Mouse (Mus musculus) liver, embryonic 11.5 days (tissue): Measurements from ENCODE around the gene Thada. TPM values are rescaled to one million over a fixed set of nuclear protein-coding genes. Genes with fewer than 3 reads are reported as not detected.

ENCODE experiments used
- ATAC-seq: fragments of 200-750 bp; cut with Nextera tagmentation; replicated peaks from 2 replicates; pipeline ENCODE4 v1.8.0; 2017; ENCODE audit warnings: moderate number of reproducible peaks, mild to moderate bottlenecking, moderate TSS enrichment, moderate library complexity; ENCODE audit not compliant: low FRiP score
- DNase-seq: peaks from one replicate; pipeline ENCODE4 v3.0.0-alpha.2; 2017; ENCODE audit warnings: low spot score
- H3K27ac ChIP-seq: fragments of 300-500 bp; sonication (generic); 2 replicates; pipeline ENCODE4 v1.5.1; 2014; ENCODE audit warnings: mild to moderate bottlenecking, low read depth, low read length, control low read depth
- H3K27me3 ChIP-seq: fragments of 300-500 bp; sonication (generic); replicated peaks from 2 replicates; pipeline ENCODE4 v1.6.1; 2014; ENCODE audit warnings: low read length, mixed read lengths; ENCODE audit not compliant: control insufficient read depth, insufficient read depth
- H3K36me3 ChIP-seq: fragments of 300-500 bp; sonication (generic); 2 replicates; pipeline ENCODE4 v1.6.1; 2014; ENCODE audit warnings: mild to moderate bottlenecking, low read length, moderate library complexity, mixed read lengths; ENCODE audit not compliant: control insufficient read depth, insufficient read depth
- H3K4me1 ChIP-seq: fragments of 300-500 bp; sonication (generic); replicated peaks from 2 replicates; pipeline ENCODE4 v1.6.1; 2014; ENCODE audit warnings: low read length, mixed read lengths; ENCODE audit not compliant: control insufficient read depth, insufficient read depth
- H3K4me2 ChIP-seq: fragments of 300-500 bp; sonication (generic); 2 replicates; pipeline ENCODE4 v1.6.1; 2014; ENCODE audit warnings: mild to moderate bottlenecking, control low read depth, moderate library complexity
- H3K4me3 ChIP-seq: fragments of 300-500 bp; sonication (generic); 2 replicates; pipeline ENCODE4 v1.5.1; 2014; ENCODE audit warnings: low read depth, low read length, control low read depth
- H3K9ac ChIP-seq: fragments of 300-500 bp; sonication (generic); 2 replicates; pipeline ENCODE4 v1.6.1; 2014; ENCODE audit warnings: low read depth, low read length, control low read depth
- H3K9me3 ChIP-seq: fragments of 300-500 bp; sonication (generic); 2 replicates; pipeline ENCODE4 v1.6.1; 2016; ENCODE audit warnings: low read length, inconsistent platforms, mixed read lengths; ENCODE audit not compliant: control insufficient read depth
- WGBS: fragments of 180-500 bp; shearing (Covaris S2); extraction: QIAGEN DNeasy Blood & Tissue Kit; methylation state at CpG from one replicate; pipeline ENCODE4 v1.1.7; 2014; 5-methylcytosine and 5-hydroxymethylcytosine counted together
- polyA plus RNA-seq: library from polyadenylated mRNA; unstranded; fragments of >200 nt; fragmentation: Nextera tagmentation; extraction: Ambion mirVana; gene quantifications from 2 replicates; pipeline ENCODE4 v1.2.1, GENCODE M21; 2014

The Thada gene
- polyA plus RNA-seq, 1 experiment from 2014 or later = 12.3 TPM

DNA sequence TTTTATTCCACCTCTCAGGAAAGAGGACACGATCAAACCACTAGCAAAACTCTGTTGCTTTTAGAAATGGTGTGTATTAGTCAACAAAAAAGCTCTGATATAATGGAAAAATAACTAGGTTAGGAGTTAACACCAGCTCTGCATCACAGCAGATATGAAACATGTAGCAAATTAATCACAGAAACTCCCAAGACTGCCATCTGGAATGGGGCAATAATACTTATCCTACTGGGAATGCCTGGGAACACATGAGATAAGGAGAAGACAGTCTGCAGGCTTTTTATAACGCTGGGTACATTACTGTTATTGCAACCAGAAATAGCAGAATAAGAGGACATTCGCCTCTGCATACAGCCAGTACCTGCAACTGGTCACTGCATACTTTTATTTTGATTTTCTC, 96.2 kb downstream of the Thada start:
- 74% methylated on average over 3 of the region's 3 CpGs for WGBS
- H3K36me3 ChIP-seq = no peaks in the 10 kb centered on the region; the same call in 1 of the 2 replicates
- no peak overlapping the region for H3K27ac ChIP-seq
- H3K9ac ChIP-seq = no peak overlapping the region
- no peaks in the 10 kb centered on the region for H3K27me3 ChIP-seq
- no peaks in the 10 kb centered on the region for H3K9me3 ChIP-seq
- H3K4me3 ChIP-seq = no peak overlapping the region
- ATAC-seq (no peak), DNase-seq (no peak)
- H3K4me1 ChIP-seq = no peaks in the 10 kb centered on the region; the same call in none of the 2 replicates
- no peak overlapping the region for H3K4me2 ChIP-seq

DNA sequence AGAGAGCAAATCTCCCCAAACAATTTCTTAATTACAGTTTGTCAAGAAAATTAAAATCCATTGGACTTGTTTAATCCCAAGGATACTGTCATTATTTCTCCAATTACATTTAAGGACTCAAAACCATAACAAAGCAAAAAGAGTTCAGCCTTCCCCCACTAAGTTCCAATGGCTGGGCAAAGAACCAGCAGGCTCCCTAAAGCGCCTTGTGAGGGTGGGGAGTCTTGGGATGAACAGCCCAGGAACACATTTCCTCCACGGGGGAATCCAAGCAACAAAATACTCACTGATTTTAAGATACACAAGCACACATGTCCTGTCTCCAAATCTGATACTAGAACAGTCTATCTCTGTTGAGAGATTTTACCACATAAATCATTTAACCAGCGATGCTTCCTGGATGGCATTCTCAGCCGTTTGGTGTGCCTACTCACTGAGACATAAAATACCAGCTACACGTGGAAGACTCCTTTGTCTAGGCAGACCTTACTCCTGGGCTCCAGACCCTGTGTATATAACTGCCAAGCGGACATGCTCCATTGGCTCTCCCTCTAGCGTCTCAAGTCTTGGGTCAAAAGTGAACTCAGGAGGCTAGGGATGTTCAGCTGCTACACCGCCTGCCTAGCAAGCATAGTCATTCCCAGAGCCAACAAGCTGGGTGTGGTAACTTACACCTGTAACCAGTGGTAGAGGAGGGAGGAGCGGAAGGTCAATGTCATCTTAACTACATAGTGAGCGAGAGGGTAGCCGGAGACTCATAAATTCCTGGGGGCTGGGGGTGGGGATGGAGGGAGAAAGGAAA, 97.6 kb downstream of the Thada start:
- H3K4me3 ChIP-seq = no peak overlapping the region
- no peak overlapping the region for H3K4me2 ChIP-seq
- no peak overlapping the region for H3K27ac ChIP-seq
- ATAC-seq = no peak
- H3K9me3 ChIP-seq = no peaks in the 10 kb centered on the region
- WGBS = 78% methylated on average over 11 of the region's 11 CpGs
- H3K27me3 ChIP-seq = no peaks in the 10 kb centered on the region
- H3K4me1 ChIP-seq = no peaks in the 10 kb centered on the region; the same call in none of the 2 replicates
- no peak for DNase-seq
- no peaks in the 10 kb centered on the region; the same call in 1 of the 2 replicates for H3K36me3 ChIP-seq
- no peak overlapping the region for H3K9ac ChIP-seq

DNA sequence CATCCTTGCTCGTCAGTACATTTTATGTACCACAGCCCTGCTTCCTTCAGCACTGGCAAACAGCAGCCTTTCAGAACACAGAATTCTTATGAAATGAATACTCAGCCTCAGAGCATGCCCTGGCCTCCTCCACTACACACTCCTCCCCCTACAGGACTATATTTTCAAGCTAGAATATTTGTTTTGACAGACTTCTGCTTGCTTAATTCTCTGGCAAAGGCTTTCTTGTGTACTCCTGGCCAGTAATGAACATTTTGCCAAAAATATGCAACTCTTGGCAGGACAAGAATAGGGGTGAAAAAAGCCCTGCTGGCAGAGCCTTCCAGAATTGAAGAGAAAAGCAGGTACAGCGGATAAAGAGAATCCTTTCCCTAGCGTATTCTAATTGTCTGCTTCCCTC, 98.3 kb downstream of the Thada start:
- no peak overlapping the region for H3K9ac ChIP-seq
- no peak overlapping the region for H3K27ac ChIP-seq
- no peak overlapping the region for H3K4me2 ChIP-seq
- 80% methylated on average over 3 of the region's 3 CpGs for whole genome bisulfite sequencing
- ATAC-seq (no peak), DNase-seq (no peak)
- no peak overlapping the region for H3K4me3 ChIP-seq
- H3K27me3 ChIP-seq = no peaks in the 10 kb centered on the region
- H3K9me3 ChIP-seq = no peaks in the 10 kb centered on the region
- H3K4me1 ChIP-seq = no peaks in the 10 kb centered on the region; the same call in none of the 2 replicates
- H3K36me3 ChIP-seq = no peaks in the 10 kb centered on the region; the same call in 1 of the 2 replicates

DNA sequence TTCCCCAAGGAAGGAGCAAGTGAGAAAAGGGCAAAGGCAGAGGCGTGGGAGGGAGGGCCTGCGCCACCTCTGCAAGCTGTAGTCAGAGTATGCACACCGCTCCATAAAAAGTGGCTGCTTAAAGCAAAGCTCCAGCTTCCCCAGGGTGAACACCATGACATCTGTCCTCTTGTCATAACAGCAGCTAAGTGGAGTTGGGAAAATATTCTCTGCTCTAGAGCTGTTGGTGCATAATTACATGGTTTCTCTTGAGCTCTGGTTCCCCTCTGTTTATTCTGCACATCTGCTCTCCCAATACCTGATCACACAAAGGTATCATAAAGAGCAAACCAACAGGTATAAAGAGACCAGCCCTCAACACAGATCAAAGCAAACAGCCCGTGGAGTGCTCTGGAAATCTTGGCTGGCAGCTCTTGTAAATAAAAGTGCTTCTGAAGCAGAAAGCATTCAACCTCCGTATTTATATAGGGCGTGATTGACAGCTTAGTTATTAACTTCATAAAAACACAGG, 100.2 kb downstream of the Thada start:
- Histone ChIP-seq H3K4me2 (no peak overlapping the region), H3K27me3 (no peaks in the 10 kb centered on the region), H3K4me3 (no peak overlapping the region), H3K9ac (no peak overlapping the region), H3K9me3 (no peaks in the 10 kb centered on the region), H3K36me3 (0 out of 2 replicates have a peak, but pooled peaks cover 2% of the 10 kb centered on the region), H3K27ac (no peak overlapping the region), H3K4me1 (no peaks in the 10 kb centered on the region; the same call in none of the 2 replicates)
- DNase-seq (no peak), ATAC-seq (no peak)
- 65% methylated on average over 6 of the region's 6 CpGs for WGBS

DNA sequence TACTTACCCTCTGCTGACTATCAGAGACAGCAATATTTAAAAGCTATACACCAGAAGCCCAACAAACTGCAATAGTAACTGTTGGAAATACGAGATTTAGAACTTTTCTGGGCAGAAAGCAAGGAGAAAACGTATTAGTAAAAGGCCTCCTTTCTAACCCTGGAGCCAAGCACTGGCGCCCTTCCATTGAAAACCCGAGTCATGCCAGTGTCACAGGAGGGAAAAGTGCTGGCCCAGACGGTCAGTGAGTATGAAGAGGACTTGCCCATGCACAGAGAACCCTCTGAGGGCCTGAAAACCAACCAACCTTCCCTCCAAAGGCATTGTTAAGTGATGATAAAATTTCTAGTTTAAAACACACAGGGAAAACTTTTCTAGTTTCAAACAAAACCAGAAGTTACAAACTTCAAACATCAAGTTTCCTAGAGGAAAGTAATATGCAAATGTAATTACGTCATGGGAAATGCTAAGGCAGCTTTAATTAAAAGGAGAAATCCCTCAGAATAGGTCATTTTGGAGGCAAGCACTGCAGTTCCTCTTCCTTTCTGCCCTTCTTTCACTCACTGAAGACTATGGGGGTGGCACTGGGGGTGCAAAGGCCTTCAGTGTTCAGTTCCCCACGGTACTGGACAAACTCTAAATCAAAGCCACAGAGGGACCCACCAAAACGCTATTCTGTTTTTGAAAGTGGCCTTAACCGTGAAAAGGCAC, 100.8 kb downstream of the Thada start:
- no peaks in the 10 kb centered on the region for H3K27me3 ChIP-seq
- no peaks in the 10 kb centered on the region; the same call in none of the 2 replicates for H3K4me1 ChIP-seq
- H3K4me2 ChIP-seq = no peak overlapping the region
- H3K9ac ChIP-seq = no peak overlapping the region
- no peaks in the 10 kb centered on the region for H3K9me3 ChIP-seq
- H3K27ac ChIP-seq = no peak overlapping the region
- ATAC-seq = no peak
- H3K36me3 ChIP-seq = 0 out of 2 replicates have a peak, but pooled peaks cover 2% of the 10 kb centered on the region
- 76% methylated on average over 9 of the region's 9 CpGs for WGBS
- H3K4me3 ChIP-seq = no peak overlapping the region
- no peak for DNase-seq

DNA sequence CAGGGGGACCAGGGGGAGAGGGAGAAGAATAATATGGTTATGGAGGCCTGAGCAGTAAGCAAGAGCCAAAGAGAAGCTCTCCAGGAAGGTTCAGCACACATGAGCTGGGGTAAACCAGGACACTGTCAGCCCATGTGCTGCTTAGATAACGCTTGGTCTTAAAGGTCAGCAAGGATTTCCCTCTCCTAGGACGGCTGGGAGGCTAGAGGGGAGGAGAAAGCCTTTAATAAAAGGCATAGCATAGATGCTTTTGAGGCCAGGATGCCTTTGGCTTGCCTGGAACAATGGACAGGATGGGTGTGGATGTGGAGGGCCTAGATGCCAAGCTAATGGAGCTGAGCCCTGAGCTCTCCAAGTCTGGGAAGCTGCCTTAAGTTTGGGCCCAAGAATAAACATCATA, 102.6 kb downstream of the Thada start:
- H3K27ac ChIP-seq = no peak overlapping the region
- no peaks in the 10 kb centered on the region for H3K27me3 ChIP-seq
- H3K4me2 ChIP-seq = no peak overlapping the region
- H3K4me3 ChIP-seq = no peak overlapping the region
- no peak overlapping the region for H3K9ac ChIP-seq
- no peaks in the 10 kb centered on the region for H3K9me3 ChIP-seq
- H3K4me1 ChIP-seq = no peaks in the 10 kb centered on the region; the same call in none of the 2 replicates
- H3K36me3 ChIP-seq = peaks cover 6% of the 10 kb centered on the region; the same call in 1 of the 2 replicates
- WGBS = 51% methylated on average over 2 of the region's 2 CpGs
- DNase-seq (no peak), ATAC-seq (no peak)

DNA sequence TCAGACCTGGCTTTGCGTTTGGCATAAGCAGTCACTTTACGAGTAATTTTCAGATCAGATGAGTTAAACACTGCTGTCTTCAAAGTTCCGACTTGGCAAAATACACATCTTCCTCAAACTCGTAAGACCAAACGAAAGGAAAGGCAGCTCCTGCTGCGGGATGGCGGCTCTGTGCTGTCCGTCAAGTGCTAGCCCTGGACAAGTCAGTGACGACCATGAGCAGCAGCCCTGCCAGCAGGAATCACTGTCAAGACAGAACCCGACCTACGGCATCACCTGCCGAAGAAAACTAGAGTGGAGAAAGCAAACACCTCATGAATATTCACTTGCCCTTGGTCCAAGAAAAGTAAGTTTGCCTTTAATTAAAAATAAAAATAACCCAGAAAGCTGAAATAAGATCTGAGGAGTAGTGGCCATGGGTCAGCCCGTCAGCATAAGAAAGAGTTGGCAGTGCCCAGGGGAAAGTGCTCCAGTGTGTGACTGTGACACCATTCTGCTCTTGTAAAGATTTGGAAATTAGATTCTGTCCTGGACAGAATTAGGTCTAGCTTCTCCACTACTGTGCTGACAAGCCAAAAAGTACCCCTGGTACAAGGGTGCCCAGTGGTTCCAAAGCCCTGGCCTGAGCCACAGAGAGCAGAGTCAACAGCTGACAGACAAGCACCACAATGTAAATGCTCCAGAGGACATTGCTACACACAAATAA, 103.3 kb downstream of the Thada start:
- DNase-seq (no peak), ATAC-seq (no peak)
- Histone ChIP-seq H3K9ac (no peak overlapping the region), H3K4me1 (no peaks in the 10 kb centered on the region; the same call in none of the 2 replicates), H3K36me3 (peaks cover 6% of the 10 kb centered on the region; the same call in 1 of the 2 replicates), H3K4me3 (no peak overlapping the region), H3K4me2 (no peak overlapping the region), H3K27ac (no peak overlapping the region), H3K9me3 (no peaks in the 10 kb centered on the region), H3K27me3 (no peaks in the 10 kb centered on the region)
- 90% methylated on average over 13 of the region's 13 CpGs for WGBS

DNA sequence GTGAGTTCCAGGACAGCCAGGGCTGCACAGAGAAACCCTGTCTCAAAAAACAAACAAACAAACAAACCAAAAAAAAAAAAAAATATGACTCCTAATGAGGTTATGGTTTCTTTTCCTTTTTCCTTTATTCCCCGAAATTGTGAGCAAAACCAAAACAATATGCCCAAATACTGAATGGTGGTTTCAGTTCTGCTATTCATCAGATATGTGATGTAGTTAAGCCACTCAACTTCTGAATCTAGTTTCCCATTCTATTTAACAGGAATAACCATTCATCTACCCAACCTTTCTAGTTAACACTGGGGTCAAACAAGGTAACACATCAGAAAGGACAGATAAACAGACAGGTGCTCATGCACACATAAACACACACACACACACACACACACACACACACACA, 105.0 kb downstream of the Thada start:
- H3K27me3 ChIP-seq = no peaks in the 10 kb centered on the region
- H3K4me3 ChIP-seq = no peak overlapping the region
- H3K4me1 ChIP-seq = no peaks in the 10 kb centered on the region; the same call in 1 of the 2 replicates
- ATAC-seq = no peak
- H3K9me3 ChIP-seq = no peaks in the 10 kb centered on the region
- no peak overlapping the region for H3K4me2 ChIP-seq
- H3K27ac ChIP-seq = no peak overlapping the region
- H3K9ac ChIP-seq = no peak overlapping the region
- DNase-seq = no peak
- peaks cover 6% of the 10 kb centered on the region; the same call in 1 of the 2 replicates for H3K36me3 ChIP-seq
- WGBS = 82% methylated on average over 1 of the region's 1 CpGs
